Mouse (Mus musculus): ENCODE measurements around the gene 1700025G04Rik. TPM values are rescaled to one million over a fixed set of nuclear protein-coding genes. Genes with fewer than 3 reads are reported as not detected.
"Not testable (repeated sequence)": the region's sequence is repeated elsewhere in the genome, so short reads cannot be mapped to it uniquely, and the experiment has no call there.

The 1700025G04Rik gene
- polyA plus RNA-seq, 1 experiment from 2014 or later = 8.5 TPM

DNA sequence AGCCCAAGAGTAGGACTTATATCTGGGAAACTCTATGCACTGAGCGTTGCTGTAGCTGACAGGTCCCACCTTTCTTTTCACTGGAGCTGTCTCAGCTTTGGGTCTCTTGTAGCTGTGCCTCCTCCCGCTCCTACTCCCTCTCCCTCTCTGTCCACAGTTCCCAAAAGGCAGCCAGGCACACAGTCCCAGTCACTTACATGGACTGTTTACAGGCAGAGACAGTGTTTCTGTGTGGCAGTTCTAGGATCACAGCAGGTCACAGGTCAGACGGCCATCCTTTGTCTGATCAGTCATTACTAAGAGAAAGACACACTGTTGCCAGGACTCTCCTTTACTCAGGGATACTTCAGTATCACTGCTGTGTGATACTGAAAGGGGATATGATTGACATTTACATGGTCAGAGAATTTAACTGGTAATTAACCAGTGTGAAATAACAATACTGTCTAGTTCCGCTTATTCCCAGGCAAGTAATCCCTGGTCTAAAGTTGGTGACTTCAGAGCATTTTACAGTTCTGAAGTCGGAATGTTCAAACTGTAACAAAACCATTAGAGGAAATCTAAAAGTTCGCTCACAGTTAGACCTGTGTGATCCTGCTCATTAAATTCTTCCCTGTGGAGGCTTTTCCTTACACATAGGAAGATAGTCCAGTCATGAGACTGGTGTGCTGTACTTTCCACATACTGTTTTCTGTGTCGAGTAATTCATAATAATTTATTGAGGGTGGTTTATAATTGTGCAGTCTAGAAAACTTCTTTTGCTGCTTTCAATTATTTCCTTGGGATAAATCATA is 279.1 kb downstream of the 1700025G04Rik start:
- WGBS (ENCODE audit: missing documents) = 97% methylated on average over 7 of the region's 7 CpGs

GRCm38 (mm10) chr1:151807286-151807685 is 282.6 kb downstream of the 1700025G04Rik start:
- H3K4me3 ChIP-seq (ENCODE audit: inconsistent target) = no peak overlapping the region
- H3K79me2 ChIP-seq (ENCODE audit: inconsistent target) = no peaks in the 10 kb centered on the region
- peaks cover 57% of the 10 kb centered on the region for H3K36me3 ChIP-seq (ENCODE audit: inconsistent target)
- no peak overlapping the region for H3K27ac ChIP-seq
- 95% methylated on average over 5 of the region's 5 CpGs for WGBS (ENCODE audit: missing documents)

More for the DNA sequence above, 279.1 kb downstream of the 1700025G04Rik start:
- Histone ChIP-seq H3K36me3 (ENCODE audit: inconsistent target) (peaks cover 60% of the 10 kb centered on the region), H3K4me3 (ENCODE audit: inconsistent target) (no peak overlapping the region), H3K79me2 (ENCODE audit: inconsistent target) (no peaks in the 10 kb centered on the region), H3K27ac (no peak overlapping the region)

GRCm38 (mm10) chr1:151802795-151803194 is 287.1 kb downstream of the 1700025G04Rik start:
- peaks cover 50% of the 10 kb centered on the region for H3K36me3 ChIP-seq (ENCODE audit: inconsistent target)
- not testable (repeated sequence) for H3K4me3 ChIP-seq (ENCODE audit: inconsistent target); H3K27ac ChIP-seq; H3K79me2 ChIP-seq (ENCODE audit: inconsistent target)
- 29% methylated on average over 3 of the region's 3 CpGs for WGBS (ENCODE audit: missing documents)

Data from macrophage (primary cell).